Mouse (Mus musculus) embryo, embryonic 9.5 days (tissue): ENCODE measurements at regions not wholly inside any gene's neighbourhood (a gene's known extent, or its start where the extent isn't known, plus 50 kb on each side); places are given as distances from the start of the nearest gene placed in this dataset.

Source experiments
- DNase-seq: peaks from one replicate; pipeline ENCODE4 v3.0.0-alpha.2; 2017; ENCODE audit errors: extremely low spot score

DNA sequence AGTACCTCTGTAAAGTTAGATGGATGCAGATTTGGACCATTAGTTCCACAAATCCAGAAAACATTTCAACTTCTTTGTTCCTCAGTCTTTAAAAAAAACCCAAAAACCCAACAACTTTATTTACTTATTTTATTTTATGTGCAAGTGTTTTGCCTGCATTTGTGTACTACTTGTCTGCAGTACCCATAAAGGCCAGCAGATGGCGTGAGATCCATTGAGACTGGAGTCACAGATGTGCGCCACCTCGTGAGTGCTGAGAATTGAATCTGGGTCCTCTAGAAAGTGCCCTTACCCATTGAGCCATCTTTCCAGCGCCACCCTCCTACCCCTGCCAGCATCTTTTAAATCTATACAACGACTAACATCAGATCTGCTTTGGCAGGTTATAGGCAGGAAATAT lies 53.0 kb downstream of the Gm12689 start:
- no peak for DNase-seq

DNA sequence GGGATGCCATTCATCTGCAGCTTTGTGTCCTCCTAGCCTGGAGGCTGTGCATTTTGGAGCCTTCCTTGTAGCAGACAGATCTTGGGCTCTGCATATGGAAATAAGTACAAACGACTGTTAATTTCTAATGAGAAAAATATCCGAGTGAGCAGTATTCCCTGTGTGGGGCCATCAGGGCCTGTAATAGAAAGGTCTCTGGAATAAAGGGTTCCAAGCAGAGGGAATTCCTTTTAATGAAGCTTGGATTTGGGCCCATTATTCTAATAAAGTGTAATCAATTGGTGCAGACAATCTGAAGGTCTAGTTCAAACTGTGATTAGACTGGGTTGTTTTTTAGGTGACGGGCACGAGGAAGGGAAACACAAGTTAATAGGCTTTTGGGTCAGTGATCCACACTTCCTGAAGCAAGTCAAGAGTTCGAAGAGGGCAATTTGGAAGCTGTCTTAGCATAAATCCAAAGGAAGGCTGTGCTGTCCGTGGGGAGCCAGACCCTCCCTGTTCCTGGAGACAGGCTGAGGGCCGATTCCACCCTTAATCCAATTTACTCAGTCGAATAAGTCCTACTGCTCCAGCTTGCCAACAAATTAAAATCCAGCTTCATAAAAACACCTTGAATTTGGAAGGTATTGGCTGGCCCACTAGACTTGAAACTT lies 57.5 kb downstream of the Gm12689 start:
- no peak for DNase-seq

DNA sequence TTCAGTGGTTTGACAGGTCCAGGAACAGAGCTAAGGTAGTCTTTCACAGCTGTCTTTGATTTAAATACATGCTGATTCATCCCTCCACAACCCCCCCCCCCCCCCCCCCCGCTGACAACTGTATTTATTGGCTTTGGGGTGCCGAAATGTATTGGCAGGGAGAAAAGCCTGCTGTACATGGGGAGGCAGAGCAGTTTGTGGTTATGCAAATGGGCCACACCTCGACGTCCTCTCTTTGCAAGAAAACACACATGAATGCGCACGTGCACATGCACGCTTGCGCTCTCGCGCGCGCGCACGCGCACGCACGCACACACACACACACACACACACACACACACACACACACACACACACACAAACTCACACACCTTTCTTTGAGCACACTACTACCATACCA lies 58.5 kb downstream of the Gm12689 start:
- no peak for DNase-seq

DNA sequence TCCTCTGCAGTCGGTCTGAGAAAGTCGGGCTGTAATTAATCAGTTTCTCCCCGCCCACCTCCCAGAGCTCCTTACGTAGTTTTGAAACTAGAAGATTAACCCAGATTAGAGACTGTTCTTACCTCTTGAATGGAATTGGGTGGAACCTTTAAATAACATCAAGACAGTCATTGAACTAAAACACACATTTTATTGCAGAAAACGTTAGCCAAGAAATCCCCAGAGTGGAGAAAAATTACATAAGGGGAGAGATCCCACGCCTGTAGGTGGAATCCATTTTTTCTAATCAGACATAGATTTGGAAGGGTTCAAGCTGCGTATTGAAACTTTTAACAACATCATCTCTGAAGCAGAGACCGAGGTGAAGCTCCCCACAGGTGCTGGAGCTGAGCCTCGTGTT lies 59.1 kb downstream of the Gm12689 start:
- no peak for DNase-seq

DNA sequence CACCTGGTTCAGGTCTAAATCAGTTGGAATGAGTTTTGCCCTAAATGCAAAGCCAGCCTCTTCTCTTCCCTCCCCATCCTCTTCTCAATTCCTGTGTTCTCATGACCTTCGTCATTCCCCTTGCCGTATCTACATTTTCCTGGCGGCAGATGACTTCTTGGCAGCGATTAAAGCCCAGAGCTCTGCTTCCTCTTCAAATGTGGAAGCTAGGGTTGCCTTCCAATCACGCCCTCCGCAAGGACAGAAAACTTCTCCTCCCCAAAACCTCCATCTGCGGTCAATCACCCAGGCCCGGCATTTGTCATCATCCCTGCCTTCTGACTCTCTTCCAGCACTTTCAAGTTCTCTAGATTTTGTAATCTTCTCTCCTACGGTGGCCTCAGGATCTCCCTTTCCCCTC lies 72.3 kb downstream of the Gm12689 start:
- DNase-seq: no peak

DNA sequence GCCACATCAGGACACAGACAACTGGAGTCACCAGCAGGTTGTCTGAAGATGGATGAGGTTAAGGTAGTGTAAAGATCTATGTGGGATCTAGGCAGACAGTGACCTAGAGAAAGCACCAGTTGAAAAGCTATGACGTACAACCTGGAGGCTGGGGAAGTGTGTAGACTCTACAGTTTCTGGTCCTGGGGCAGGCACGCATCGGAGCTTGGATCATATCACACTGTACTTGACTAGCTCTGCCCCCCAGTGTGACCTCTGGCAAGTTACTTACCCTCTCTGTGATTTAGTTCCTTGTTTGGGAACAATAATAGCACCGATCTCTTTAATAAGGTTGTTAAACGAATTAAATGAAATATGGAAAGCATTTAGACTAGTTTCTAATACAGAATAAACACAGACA lies 75.5 kb downstream of the Gm12689 start:
- no peak for DNase-seq

DNA sequence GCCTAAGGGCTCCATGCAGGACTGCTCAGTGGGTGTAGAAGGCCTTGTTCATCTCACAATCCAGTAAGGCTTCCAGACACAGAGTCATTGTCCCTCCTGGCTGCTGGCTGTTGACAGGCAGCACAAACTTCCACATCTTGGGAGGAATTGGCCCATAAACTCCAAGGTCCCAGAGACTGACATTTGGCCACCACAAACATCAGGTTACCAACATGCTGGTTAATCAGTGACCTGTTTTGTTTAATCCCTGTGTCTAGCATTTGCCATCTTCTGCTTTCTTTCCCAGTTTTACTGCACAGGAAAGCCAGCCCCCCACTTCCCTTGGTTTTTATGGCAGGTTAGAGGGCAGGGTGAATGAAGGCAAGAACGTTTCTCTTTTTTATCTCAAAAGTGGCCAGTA lies 80.5 kb downstream of the Gm12689 start:
- DNase-seq: no peak

DNA sequence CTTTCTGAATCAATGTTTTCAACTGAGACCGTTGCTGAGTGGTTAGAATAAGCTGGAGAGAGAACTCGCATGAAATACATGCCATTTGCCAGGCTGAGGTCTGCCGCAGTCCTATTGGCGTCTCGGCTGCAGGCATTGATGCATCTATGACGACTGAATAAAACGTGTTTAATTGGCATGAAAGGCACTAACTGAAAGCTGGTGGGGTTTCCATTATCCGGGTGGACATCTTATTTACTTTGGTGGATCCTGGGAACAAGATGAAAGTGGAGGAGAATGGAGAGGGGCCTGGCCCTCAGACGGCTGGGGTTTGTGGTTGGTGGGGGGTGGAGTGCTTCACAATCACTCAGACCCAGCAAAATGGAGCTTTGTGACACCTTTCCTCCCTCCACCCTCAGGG lies 81.2 kb downstream of the Gm12689 start:
- peak; percentile 17 for DNase-seq

DNA sequence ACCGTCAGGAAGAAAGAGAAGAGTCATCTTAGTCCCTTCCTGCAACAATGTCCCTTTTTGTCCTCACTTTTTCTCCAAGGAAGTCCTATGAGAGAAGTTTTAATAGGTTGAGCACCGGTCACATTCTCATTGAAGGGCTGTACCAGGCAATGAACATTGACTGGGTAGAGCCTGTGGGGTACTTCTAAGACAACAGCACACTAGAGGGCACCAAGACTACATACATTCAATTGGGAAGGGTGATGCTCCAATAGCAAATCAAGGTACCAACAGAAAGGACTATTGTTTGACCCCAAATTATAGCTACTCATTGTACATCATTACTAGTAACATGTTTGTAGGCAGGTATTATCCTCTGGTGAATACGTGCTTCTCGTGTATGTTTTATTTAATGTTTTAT lies 84.3 kb downstream of the Gm12689 start:
- no peak for DNase-seq

DNA sequence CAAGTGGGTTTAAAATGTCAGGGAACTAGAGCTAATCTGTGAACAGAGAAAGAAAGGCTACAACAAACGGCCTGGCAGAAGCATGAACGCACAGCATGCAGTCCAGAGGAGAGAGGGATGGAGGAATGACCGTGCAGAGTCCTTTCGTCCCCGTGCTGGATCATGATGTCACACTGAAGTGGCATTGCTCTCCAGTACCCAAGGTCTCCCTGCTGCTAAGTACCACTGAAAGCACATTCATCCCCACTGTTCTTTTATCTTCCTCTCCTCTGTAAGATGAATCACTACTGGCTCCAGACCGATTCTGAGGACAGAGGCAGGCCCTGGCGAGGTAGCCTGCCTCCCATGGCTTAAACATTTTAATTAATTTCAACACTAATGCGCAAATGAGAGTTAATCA lies 89.7 kb downstream of the Gm12689 start:
- DNase-seq: peak; percentile 22

DNA sequence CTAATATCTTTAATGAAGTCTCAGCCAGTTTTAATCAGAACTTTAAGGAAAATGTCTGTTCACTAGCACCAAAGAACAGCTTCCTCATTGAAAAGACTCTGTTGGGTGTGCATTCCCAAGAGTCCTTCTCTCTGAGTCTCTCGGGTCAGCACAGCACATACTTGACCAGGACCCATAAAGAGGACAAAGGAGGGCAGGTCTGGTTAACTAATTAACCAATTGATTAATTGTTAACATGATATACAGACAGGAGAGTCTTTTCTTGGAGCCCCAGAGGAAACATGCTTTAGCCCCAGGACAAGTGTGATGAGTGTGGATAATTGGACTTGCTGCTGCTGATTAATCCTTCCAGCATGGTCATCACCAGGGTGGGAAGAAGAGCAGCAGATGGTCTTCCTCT lies 93.7 kb downstream of the Gm12689 start:
- no peak for DNase-seq

DNA sequence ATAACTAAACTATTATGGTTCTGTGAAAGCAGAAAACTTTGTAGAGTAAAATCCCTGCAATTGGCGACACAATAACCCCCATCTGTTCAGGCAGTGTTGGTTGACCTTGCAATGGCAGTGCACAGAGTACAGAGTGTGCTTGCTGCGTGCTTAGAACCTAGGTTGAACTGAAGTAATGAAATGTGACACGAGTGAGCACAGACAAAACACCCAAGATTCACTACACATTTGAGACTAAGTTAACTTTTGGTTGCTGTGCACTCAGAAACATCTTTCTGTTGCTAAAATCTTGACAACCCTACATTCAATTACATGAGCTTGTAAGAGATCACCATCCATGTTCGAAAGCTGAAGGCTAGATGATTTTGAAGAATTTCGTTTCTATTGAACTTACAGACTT lies 97.3 kb downstream of the Gm12689 start:
- DNase-seq: no peak

DNA sequence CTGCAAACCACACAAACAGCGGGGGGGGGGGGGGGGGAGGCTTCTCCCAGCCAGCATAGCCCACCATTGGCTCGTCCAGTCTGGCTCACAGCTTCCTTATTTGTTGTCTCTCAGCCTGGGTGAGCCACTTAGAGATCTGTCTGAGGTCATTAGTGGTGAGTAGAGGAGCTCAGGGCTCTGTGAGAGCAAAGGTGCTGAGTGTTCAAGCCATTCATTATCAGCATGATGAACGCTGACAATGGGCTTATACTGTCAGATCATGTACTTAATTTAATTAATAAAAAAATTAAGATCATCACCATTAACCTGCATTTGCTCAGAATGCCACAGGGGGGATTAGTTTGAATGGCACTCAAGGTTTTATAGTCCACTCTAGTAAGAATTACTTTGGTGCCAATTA lies 98.5 kb downstream of the Gm12689 start:
- DNase-seq: no peak

DNA sequence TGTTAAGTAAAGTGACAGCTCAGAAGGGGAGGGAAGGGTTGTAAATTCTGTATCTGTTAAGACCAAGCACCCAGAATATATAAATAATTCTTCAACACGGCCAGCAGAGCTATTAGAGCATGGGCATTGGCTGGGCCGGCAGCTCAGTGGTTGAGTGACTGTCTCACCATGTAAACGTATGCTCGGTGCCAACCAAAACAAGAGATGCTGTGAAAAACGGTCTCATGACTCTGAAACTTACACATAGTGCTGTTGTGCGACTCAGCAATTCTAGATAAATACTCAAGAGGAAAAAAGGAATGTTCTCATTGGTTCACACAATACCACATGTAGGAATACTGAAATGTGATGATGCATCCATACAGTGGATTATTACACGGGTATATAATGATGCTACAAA lies 111.8 kb downstream of the Gm12689 start:
- no peak for DNase-seq

DNA sequence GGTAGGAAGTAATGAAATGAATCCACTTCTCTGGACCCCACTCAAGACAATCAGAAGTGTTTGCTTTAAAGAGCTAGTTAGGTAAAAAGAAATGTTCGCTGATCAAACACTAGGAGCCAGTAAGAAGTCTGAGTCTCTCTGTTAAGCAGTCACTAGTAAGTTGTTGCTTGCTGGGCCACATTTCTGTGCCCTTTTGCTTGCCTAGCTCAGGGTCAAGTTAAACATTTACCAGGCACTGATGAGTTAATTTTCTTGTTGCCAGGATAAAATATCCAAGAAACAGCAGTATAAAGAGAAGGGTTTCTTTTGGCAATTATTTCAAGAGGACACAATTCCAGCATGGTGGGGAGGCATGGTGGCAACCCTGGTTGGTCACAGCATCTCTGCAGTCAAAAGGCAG lies 127.7 kb downstream of the Gm12689 start:
- DNase-seq: no peak

DNA sequence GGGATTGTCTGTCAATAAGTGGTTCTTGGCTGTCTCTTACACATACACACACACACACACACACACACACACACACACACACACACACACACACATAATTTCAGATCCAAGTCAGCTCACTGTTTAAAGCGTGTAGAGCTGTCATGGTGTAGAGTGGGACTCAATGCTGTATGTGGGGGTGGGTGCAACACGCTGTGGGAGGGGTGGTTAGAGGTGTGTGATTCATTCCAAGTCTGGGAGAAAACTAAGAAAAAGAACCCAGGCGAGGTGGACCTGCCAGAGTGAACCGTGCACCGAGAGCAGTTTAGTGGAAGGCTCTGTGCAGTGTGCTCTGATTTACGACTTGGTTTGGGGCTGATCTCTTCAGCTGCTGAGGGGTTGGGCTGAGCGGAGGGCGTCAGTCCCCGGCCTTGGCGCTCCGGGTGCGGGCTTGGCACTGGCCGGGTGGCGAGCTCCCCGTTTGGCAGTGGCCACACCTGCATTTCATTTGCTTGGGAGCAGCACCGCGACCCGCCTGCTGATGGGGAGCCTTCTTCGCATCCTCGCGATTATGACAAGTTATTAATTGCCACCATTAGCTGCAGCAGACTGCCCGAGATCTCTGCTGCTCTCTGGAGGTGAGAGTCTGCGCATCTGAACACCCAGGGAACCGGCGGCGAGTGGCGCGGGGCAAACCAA lies 149.5 kb downstream of the Gm12689 start:
- peak; percentile 14 for DNase-seq

DNA sequence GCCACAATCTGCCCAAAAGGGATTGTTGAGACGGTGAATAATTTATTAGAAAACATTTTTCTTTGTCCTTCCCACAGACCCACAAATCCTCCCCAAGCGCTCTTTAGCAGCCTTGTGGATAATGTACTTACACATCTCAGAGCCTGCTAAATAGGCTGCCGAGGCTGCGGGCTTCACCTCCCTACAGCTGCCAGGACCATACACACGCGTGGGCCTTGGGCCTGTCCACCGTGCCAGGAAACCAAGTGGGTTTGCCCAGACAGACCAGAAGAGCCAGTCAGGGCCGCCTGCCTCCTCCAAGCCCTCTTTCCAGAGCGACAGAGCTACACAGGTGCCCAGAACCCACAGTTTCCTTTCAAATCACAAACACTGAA lies 150.0 kb downstream of the Gm12689 start:
- no peak for DNase-seq

DNA sequence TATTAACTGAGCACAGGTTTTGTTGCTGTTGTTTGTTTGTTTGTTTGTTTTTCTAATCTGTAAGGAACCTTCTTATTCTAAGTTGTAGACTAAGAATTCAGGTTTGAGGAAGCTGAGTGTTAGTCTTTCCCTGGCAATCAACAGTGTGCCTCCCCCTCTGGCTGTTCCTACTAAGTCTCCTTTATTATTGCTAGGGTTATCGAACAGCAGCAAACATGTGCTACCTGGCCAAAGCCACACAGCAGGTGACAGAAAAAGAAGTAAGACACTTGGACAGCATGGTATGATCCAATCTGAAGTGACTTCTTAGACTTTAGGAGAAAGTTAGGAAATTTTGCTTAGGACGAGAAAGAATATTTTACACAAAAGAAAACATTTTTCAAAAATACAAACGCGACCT lies 163.3 kb downstream of the Gm12689 start:
- DNase-seq: no peak

DNA sequence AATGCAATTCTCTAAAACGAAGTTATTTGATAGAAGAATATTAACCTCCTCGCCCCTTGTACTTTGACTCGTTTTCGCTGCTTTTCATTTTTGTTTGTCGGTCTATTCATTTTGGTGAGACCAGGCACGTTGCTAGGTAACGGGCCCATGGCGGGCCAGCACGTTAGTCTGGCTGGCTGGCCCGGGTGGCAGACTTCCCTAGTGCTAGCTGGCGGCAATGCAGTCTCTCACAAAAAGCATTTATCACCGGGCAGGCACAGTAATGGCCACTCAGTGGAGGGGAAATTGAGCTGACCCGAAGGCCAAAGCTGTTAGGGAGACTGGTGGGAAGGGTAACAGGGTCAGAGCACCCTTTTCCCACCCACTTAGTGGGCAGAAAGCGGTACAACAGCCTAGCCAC lies 163.7 kb downstream of the Gm12689 start:
- peak; percentile 79 for DNase-seq

DNA sequence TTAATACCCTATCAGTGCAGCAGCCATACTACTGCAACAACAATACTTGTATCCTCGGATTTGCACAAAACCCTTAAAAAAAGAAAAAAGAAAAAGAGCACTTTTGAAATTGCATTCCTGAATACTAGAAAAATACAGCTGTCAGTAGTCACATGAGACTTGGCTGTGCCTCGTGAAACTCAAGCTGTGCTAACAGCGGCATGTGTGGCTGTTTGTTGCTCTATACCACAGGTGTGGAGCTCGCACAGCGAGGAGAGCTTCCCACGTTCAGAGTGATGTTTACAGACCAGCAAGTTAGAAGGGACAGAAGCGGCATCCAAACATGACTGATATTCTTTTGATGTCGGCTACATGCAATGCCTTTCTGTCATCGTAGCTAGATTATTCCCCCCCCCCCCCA lies 169.8 kb downstream of the Gm12689 start:
- DNase-seq: no peak

DNA sequence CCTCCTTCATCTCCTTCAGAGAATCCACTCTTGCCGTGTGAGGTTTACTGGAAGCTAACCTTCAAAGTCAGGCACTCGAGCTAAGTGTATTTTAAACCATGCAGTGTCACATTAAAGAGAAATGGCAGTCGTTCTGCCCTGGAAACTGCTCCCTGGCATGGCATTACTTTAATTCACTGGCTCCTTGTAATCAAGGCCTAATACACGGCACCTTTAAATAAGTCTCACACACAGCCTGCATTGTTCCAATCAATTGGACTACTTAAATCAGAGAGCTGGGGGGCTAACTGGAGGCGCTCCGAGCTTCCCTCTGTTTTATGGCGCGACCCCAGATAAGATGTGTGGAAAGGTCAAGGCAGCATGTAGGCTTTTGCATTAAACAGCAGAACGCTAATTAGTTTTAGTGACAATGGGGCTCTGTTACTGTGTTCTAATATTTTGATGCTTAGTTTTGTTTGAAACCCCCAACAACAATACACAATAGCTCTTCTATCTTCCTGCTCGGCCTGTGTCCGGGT lies 180.1 kb downstream of the Gm12689 start:
- peak; percentile 17 for DNase-seq

DNA sequence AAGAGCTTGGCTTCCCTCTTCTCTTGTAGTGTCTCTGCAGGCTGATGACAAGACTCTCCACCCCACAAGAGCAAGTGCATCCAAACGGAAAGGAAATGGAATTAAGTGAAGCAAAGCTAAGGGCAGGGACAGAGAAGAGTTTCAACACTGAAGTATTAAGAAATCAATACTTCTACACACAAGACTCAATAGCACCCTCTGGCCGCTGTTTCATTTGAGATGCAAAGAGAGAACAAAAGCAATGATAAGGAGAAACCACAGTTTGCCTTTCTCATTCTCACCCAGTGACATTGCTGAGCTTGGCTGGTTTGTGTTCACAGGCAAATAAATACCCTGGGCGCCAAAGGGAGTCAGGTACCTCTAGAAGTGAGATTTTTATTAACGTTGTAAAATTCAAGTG lies 171.8 kb upstream of the Foxd3 start:
- DNase-seq: no peak

DNA sequence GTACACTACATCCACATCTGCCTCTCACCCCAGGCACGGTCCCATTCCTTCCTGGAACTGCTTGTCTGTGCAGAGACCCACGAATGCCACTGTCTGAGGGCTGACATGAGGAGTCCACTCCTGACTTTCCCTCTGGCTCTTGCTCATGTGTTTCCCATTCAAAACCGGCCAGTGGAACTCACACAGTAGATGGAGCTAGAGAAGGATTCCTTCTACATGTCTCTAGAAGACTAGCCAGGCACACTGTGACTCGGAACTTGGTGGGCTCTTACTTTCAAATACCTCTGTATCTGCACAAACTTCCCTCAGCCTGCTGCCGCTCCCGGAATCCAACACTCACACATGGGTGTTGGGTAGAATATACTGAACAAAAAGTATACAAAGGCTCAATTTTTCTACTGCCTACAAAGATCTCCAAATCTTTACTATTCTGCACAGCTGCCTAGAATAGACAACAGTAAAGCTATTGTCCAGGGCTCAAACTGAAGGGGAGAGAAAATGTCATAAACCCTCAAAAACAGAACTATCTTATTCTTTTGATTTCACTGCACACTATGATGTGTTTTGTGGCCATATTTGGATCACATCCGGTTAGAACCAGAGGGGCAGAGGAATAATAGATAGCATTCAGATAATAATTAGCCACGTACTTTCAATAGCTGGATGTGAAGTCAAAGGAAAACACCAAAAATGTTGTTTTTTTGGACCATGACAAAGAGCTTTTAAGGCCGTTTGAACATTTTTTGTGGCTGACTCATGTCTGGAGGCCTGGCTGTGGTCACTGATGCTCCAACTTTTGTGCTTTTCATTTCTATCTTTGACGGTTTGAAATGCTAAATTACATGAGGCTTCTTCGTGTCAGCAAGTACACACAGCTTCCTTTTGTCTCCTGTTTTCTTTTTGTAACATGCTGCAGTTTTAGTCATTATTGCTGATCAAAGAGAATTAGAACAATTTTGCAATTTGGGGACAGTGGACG lies 164.3 kb upstream of the Foxd3 start:
- no peak for DNase-seq
